Mouse (Mus musculus) limb, embryonic 15.5 days (tissue): Measurements from ENCODE around the gene Pde1a. TPM values are rescaled to one million over a fixed set of nuclear protein-coding genes. Genes with fewer than 3 reads are reported as not detected.

Experiments used
- ATAC-seq: fragments of 200-750 bp; cut with Nextera tagmentation; 2 replicates; pipeline ENCODE4 v1.8.0; 2017; ENCODE audit warnings: low read depth, moderate TSS enrichment; ENCODE audit not compliant: insufficient number of reproducible peaks, low FRiP score, low TSS enrichment
- H3K27ac ChIP-seq: fragments of 300-500 bp; sonication (generic); 2 replicates; pipeline ENCODE4 v1.5.1; 2015; ENCODE audit warnings: moderate library complexity, mild to moderate bottlenecking, inconsistent platforms
- H3K27me3 ChIP-seq: fragments of 300-500 bp; sonication (generic); 2 replicates; pipeline ENCODE4 v1.6.1; 2015; ENCODE audit warnings: inconsistent platforms
- H3K36me3 ChIP-seq: fragments of 300-500 bp; sonication (generic); 2 replicates; pipeline ENCODE4 v1.6.1; 2015; ENCODE audit warnings: inconsistent platforms
- H3K4me1 ChIP-seq: fragments of 300-500 bp; sonication (generic); 2 replicates; pipeline ENCODE4 v1.6.1; 2015; ENCODE audit warnings: inconsistent platforms
- H3K4me2 ChIP-seq: fragments of 300-500 bp; sonication (generic); 2 replicates; pipeline ENCODE4 v1.6.1; 2015; ENCODE audit warnings: mild to moderate bottlenecking, inconsistent platforms
- H3K4me3 ChIP-seq: fragments of 300-500 bp; sonication (generic); 2 replicates; pipeline ENCODE4 v1.5.1; 2015; ENCODE audit warnings: mild to moderate bottlenecking, inconsistent platforms
- H3K9ac ChIP-seq: fragments of 300-500 bp; sonication (generic); 2 replicates; pipeline ENCODE4 v1.6.1; 2015; ENCODE audit warnings: inconsistent platforms
- H3K9me3 ChIP-seq: fragments of 300-500 bp; sonication (generic); 2 replicates; pipeline ENCODE4 v1.6.1; 2016; ENCODE audit warnings: inconsistent platforms
- WGBS: fragments of 180-500 bp; shearing (Covaris S2); methylation state at CpG from one replicate; pipeline ENCODE4 v1.1.7; 2015; 5-methylcytosine and 5-hydroxymethylcytosine counted together
- polyA plus RNA-seq: library from polyadenylated mRNA; unstranded; fragments of >200 nt; fragmentation: Nextera tagmentation; extraction: Ambion mirVana; gene quantifications from 2 replicates; pipeline ENCODE4 v1.2.1, GENCODE M21; 2015

Pde1a gene
- polyA plus RNA-seq, 1 experiment from 2014 or later: 4.9 TPM

DNA sequence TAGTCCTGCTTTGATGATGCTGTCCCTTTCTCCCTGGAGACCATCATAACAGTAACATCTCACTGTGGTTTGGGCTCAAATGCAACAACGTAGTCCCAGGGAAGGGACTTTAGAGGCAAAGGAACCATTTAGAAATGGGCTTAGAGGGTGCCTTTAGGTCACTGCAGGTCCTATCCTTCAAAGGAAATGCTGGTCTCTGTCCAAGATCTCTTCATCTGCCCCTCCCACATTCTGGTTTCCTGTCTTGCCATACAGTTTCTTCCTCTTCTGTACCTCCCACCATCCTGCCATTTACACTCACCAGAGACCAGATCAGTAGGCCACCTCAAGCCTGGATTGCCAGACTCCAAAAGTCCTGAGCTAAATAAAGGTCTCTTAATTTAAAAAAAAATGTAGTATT is 150.3 kb downstream of the Pde1a start:
- 84% methylated on average over 1 of the region's 1 CpGs for WGBS

DNA sequence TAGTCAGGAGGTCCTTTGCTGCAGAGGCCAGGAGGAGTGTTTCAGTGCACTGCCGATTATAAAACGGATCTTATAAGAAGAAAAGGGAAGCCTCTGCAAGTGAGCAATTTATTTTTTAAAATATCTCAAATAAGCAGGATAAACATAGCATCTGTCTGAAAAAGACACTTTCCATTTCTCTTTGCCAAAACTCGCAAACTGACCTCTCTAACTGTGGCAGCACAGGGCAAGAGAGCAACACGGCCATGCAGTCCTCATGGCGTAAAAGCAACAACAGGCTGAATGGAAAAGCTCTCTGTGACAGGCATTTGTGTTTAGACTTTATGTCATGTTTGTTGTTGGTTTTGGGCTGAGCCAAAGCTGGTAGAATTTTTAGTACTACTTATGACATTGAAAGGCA is 152.0 kb downstream of the Pde1a start:
- Histone ChIP-seq H3K9ac (no peak overlapping the region), H3K27me3 (no peaks in the 10 kb centered on the region), H3K36me3 (no peaks in the 10 kb centered on the region), H3K4me1 (no peaks in the 10 kb centered on the region), H3K4me3 (no peak overlapping the region), H3K4me2 (no peak overlapping the region), H3K9me3 (no peaks in the 10 kb centered on the region), H3K27ac (no peak overlapping the region)
- no peak for ATAC-seq
- 79% methylated on average over 5 of the region's 5 CpGs for WGBS

More for the DNA sequence above, 150.3 kb downstream of the Pde1a start:
- no peak overlapping the region for H3K27ac ChIP-seq
- no peak for ATAC-seq
- H3K27me3 ChIP-seq: no peaks in the 10 kb centered on the region
- no peak overlapping the region for H3K4me3 ChIP-seq
- no peaks in the 10 kb centered on the region for H3K36me3 ChIP-seq
- no peaks in the 10 kb centered on the region for H3K4me1 ChIP-seq
- H3K4me2 ChIP-seq: no peak overlapping the region
- H3K9ac ChIP-seq: no peak overlapping the region
- no peaks in the 10 kb centered on the region for H3K9me3 ChIP-seq

DNA sequence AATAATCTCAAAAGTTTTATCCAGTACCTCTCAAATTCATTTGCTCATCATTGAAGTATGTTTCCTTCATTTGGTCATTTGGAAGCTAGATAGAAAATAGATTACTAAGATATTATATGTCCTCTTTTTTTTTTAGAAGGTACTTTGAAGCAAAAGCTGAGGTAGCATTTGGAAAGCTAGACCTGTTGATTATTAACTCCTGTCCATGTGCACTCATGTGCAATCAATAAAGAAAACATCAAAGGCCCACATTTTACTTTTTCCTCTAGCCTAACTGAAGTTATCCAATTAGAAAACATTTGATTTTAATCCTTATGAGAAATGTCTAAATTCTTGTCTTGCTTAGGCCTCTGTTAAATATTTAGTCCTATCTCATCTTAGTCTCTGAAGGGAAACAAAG is 153.3 kb downstream of the Pde1a start:
- H3K27me3 ChIP-seq: no peaks in the 10 kb centered on the region
- ATAC-seq: no peak

GRCm38 (mm10) chr2:79972271-79972670 is 157.0 kb downstream of the Pde1a start:
- Histone ChIP-seq H3K9me3 (no peaks in the 10 kb centered on the region), H3K4me1 (no peaks in the 10 kb centered on the region), H3K27ac (no peak overlapping the region), H3K36me3 (no peaks in the 10 kb centered on the region), H3K4me2 (no peak overlapping the region), H3K9ac (no peak overlapping the region), H3K4me3 (no peak overlapping the region), H3K27me3 (no peaks in the 10 kb centered on the region)
- ATAC-seq: no peak

More for the DNA sequence above, 153.3 kb downstream of the Pde1a start:
- Histone ChIP-seq H3K4me1 (no peaks in the 10 kb centered on the region), H3K4me2 (no peak overlapping the region), H3K4me3 (no peak overlapping the region), H3K36me3 (no peaks in the 10 kb centered on the region), H3K27ac (no peak overlapping the region), H3K9ac (no peak overlapping the region), H3K9me3 (no peaks in the 10 kb centered on the region)

DNA sequence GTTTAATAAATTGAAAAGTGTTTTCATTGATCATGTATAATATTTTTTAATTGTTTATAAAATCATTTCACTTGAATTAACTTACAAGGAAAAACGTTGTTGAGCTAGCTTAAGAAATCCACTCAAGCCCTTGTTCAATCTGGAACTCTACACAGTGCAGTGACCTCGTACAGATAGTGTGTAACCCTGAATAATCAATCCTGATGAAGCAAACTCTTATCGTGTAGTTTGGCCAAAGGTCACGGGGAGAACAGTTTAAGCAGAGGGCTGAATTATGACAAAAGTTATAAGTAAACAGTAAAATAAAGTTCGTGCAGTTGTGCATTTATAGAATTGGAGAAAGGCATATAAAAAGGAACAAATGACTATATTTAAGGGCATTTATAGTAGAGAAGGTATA is 159.7 kb downstream of the Pde1a start:
- 63% methylated on average over 5 of the region's 5 CpGs for WGBS
- H3K4me3 ChIP-seq: no peak overlapping the region
- H3K9ac ChIP-seq: no peak overlapping the region
- no peaks in the 10 kb centered on the region for H3K27me3 ChIP-seq
- H3K4me1 ChIP-seq: no peaks in the 10 kb centered on the region
- H3K4me2 ChIP-seq: no peak overlapping the region
- no peak overlapping the region for H3K27ac ChIP-seq
- no peaks in the 10 kb centered on the region for H3K9me3 ChIP-seq
- no peaks in the 10 kb centered on the region for H3K36me3 ChIP-seq
- ATAC-seq: no peak

DNA sequence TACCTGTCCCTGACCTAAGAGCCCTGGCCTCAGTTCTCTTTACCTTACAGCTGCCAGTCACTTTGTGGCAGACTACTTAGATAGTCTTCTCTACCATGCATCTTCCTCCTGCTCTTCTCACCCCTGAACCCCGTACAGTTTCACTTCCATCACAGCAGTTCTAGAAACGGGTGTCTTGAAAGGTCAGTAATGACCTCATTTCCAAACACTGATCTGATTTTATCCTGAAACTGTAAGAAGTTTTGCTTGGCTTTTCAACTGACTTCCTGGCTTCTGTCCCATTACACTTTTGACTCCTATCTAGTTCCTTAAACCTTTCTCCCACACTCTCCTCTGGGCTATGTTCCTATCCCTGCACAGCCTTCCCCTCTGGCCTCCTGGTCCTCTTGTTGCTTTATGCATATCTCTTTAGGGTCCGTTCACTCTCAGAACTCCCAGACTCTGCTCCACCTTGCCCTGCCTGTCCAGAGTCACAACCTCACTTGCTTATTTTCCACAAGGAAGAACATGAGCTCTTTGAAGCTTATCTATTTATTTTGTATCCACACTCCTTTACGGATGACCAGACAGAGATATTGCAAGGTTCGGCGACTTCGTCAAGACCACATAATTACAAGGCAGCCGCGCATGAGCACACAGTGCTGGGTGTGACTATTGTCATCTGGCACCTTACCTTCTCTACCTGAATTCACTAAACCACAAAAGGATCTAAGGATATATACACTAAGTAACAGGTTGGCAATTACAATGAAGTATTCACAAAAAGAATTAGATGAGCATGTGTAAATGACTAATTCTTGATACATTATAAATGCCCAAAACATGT is 162.4 kb downstream of the Pde1a start:
- ATAC-seq: no peak
- Histone ChIP-seq H3K9me3 (no peaks in the 10 kb centered on the region), H3K4me2 (no peak overlapping the region), H3K4me3 (no peak overlapping the region), H3K27me3 (no peaks in the 10 kb centered on the region), H3K9ac (no peak overlapping the region), H3K4me1 (no peaks in the 10 kb centered on the region), H3K36me3 (no peaks in the 10 kb centered on the region), H3K27ac (no peak overlapping the region)
- WGBS: 81% methylated on average over 9 of the region's 9 CpGs

DNA sequence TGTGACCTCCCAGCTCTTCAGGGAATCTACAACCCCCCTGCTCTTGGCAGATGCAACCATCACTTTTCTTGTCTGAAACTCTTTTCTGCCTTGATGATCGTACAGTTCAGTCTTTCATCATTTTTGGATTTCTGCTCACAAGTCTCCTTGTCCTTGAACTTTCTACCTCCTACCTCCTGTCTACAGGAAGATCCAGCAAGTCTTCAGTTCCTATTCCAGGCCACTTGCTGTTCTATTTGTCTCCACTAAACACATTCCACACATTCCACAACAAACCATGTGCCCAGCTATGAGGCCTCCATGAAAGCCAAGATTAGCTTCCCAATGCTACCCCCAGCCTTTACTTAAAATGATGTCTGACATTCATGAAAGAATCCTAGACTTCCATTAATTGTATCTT is 163.2 kb downstream of the Pde1a start:
- 94% methylated on average over 1 of the region's 1 CpGs for WGBS

DNA sequence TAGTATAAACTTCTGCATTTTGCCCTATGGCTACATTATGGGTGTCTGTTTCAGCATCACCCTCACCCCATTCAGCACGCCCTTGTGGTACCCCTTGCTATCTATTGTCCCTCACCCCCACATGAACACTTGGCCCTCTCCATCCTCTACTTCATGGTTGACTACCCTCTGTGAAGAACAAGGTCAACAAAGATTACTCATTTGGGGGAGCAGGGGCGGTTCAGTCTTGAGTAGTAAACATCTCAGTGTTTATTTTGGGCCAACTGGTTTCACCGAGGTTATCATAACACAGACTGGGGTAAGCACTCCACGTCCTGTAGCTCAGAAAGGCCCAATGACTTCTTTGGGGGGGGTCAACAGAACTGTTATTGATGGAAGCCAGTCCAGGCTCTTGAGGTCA is 164.3 kb downstream of the Pde1a start:
- no peaks in the 10 kb centered on the region for H3K9me3 ChIP-seq
- H3K4me1 ChIP-seq: no peaks in the 10 kb centered on the region
- no peak for ATAC-seq
- no peak overlapping the region for H3K9ac ChIP-seq
- no peak overlapping the region for H3K4me2 ChIP-seq
- no peak overlapping the region for H3K27ac ChIP-seq
- 78% methylated on average over 4 of the region's 4 CpGs for WGBS
- no peaks in the 10 kb centered on the region for H3K27me3 ChIP-seq
- no peak overlapping the region for H3K4me3 ChIP-seq
- H3K36me3 ChIP-seq: no peaks in the 10 kb centered on the region

More for the DNA sequence above, 163.2 kb downstream of the Pde1a start:
- Histone ChIP-seq H3K4me1 (no peaks in the 10 kb centered on the region), H3K4me3 (no peak overlapping the region), H3K4me2 (no peak overlapping the region), H3K36me3 (no peaks in the 10 kb centered on the region), H3K9me3 (no peaks in the 10 kb centered on the region), H3K27ac (no peak overlapping the region), H3K9ac (no peak overlapping the region), H3K27me3 (no peaks in the 10 kb centered on the region)
- ATAC-seq: no peak

DNA sequence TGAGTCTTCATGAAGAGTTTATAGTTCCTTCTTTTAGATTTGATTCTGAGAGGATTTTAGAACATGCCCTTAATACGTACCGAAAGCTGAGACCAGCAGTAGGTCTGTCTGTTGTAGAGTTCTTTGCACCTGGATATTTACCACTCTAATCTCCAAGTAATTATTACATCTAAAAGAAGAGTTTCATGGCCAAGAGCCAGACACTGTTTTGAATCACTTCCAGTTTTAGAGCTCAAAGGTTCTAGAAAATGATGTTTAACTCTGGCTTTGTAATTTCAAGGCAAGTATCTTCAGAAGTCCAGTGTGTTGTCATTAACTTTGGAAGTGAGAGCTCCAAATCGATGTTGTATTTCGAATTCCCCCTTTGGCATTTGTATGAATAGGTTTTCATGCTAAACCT is 167.8 kb downstream of the Pde1a start:
- Histone ChIP-seq H3K9ac (no peak overlapping the region), H3K36me3 (no peaks in the 10 kb centered on the region), H3K27me3 (no peaks in the 10 kb centered on the region), H3K4me1 (no peaks in the 10 kb centered on the region), H3K4me3 (no peak overlapping the region), H3K27ac (no peak overlapping the region), H3K9me3 (no peaks in the 10 kb centered on the region), H3K4me2 (no peak overlapping the region)
- no peak for ATAC-seq
- WGBS: 72% methylated on average over 4 of the region's 4 CpGs

GRCm38 (mm10) chr2:79957659-79958340 is 171.5 kb downstream of the Pde1a start:
- no peak for ATAC-seq
- Histone ChIP-seq H3K27me3 (no peaks in the 10 kb centered on the region), H3K36me3 (no peaks in the 10 kb centered on the region), H3K4me3 (no peak overlapping the region), H3K27ac (no peak overlapping the region), H3K9ac (no peak overlapping the region), H3K4me2 (no peak overlapping the region), H3K9me3 (no peaks in the 10 kb centered on the region), H3K4me1 (no peaks in the 10 kb centered on the region)
- WGBS: 50% methylated on average over 6 of the region's 6 CpGs

- H3K9ac ChIP-seq: no peak overlapping the region
- no peaks in the 10 kb centered on the region for H3K4me1 ChIP-seq
- no peak overlapping the region for H3K4me3 ChIP-seq
- H3K36me3 ChIP-seq: no peaks in the 10 kb centered on the region
- no peak overlapping the region for H3K4me2 ChIP-seq
- no peaks in the 10 kb centered on the region for H3K9me3 ChIP-seq
- 57% methylated on average over 8 of the region's 8 CpGs for WGBS
- H3K27ac ChIP-seq: no peak overlapping the region
- no peak for ATAC-seq
- H3K27me3 ChIP-seq: no peaks in the 10 kb centered on the region
These were observed 183.2 kb downstream of the Pde1a start for GRCm38 (mm10) chr2:79945898-79946675.

DNA sequence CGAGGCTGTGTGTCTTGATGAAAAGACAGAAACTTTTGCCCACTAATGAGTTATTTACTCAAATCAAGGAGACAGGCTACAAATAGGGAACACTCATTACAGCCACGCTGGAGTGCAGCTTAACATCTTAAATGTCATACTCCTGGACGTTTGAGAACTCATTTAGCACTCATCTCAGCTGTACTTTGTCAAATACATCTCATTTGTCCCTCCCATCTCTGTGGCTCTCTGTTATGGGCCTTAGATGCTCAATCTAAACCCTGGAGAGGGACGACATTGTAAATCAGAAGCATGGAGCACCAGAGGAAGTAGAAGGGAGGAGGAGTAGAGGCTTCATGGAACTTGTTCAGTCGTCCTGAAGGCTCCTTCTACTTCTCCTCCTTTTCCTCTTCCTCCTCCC is 194.6 kb downstream of the Pde1a start:
- H3K27ac ChIP-seq: no peak overlapping the region
- H3K4me2 ChIP-seq: no peak overlapping the region
- H3K4me1 ChIP-seq: no peaks in the 10 kb centered on the region
- no peaks in the 10 kb centered on the region for H3K36me3 ChIP-seq
- WGBS: 55% methylated on average over 5 of the region's 5 CpGs
- no peak overlapping the region for H3K4me3 ChIP-seq
- no peaks in the 10 kb centered on the region for H3K27me3 ChIP-seq
- no peak for ATAC-seq
- no peak overlapping the region for H3K9ac ChIP-seq
- H3K9me3 ChIP-seq: no peaks in the 10 kb centered on the region
